Mouse (Mus musculus): ENCODE data around the gene Wsb1. TPM values are rescaled to one million over a fixed set of nuclear protein-coding genes. Genes with fewer than 3 reads are reported as not detected.
"Not testable (repeated sequence)": the region's sequence is repeated elsewhere in the genome, so short reads cannot be mapped to it uniquely, and the experiment has no call there.

Wsb1 gene
- 10 to 100 TPM; 67.1 to 82.1 TPM for total RNA-seq (2021)

- DNase-seq = peak; percentile 96
Observed at GRCm38 (mm10) chr11:79254391-79255098, at the start of gene Wsb1. TSS of gene Wsb1 (minus strand) at chr11:79254671.

- not testable (repeated sequence) for DNase-seq
Observed at GRCm38 (mm10) chr11:79304245-79304644, 49.8 kb upstream of the Wsb1 start.

GRCm38 (mm10) chr11:79303109-79303508, 48.6 kb upstream of the Wsb1 start:
- DNase-seq = no peak

GRCm38 (mm10) chr11:79299719-79300431, 45.4 kb upstream of the Wsb1 start:
- no peak for DNase-seq

GRCm38 (mm10) chr11:79296856-79297491, 42.5 kb upstream of the Wsb1 start, which contains the start of gene Gm9964:
TSS of gene Gm9964 (minus strand) at chr11:79296906.
- DNase-seq = no peak

- peak; percentile 68 for DNase-seq
Observed at GRCm38 (mm10) chr11:79296167-79296566, 41.7 kb upstream of the Wsb1 start.

GRCm38 (mm10) chr11:79293971-79294370, 39.5 kb upstream of the Wsb1 start:
- DNase-seq = no peak

- DNase-seq = no peak
Observed at GRCm38 (mm10) chr11:79293025-79293424, 38.6 kb upstream of the Wsb1 start.

- no peak for DNase-seq
Observed at GRCm38 (mm10) chr11:79292130-79292529, 37.7 kb upstream of the Wsb1 start.

GRCm38 (mm10) chr11:79291651-79292050, 37.2 kb upstream of the Wsb1 start:
- DNase-seq = no peak

GRCm38 (mm10) chr11:79290473-79290872, 36.0 kb upstream of the Wsb1 start:
- peak; percentile 73 for DNase-seq

- no peak for DNase-seq
Observed at GRCm38 (mm10) chr11:79288913-79289640, 34.6 kb upstream of the Wsb1 start.

GRCm38 (mm10) chr11:79288278-79288843, 33.9 kb upstream of the Wsb1 start:
- DNase-seq = no peak

- no peak for DNase-seq
Observed at GRCm38 (mm10) chr11:79287447-79287846, 33.0 kb upstream of the Wsb1 start.

GRCm38 (mm10) chr11:79286305-79286799, 31.9 kb upstream of the Wsb1 start:
- no peak for DNase-seq

- no peak for DNase-seq
Observed at GRCm38 (mm10) chr11:79283350-79284030, 29.0 kb upstream of the Wsb1 start.

- peak; percentile 76 for DNase-seq
Observed at GRCm38 (mm10) chr11:79281396-79281795, 26.9 kb upstream of the Wsb1 start.

GRCm38 (mm10) chr11:79279732-79280405, 25.4 kb upstream of the Wsb1 start:
- DNase-seq = peak; percentile 37

GRCm38 (mm10) chr11:79273757-79274156, 19.3 kb upstream of the Wsb1 start:
- no peak for DNase-seq

GRCm38 (mm10) chr11:79273039-79273438, 18.6 kb upstream of the Wsb1 start:
- DNase-seq = no peak

GRCm38 (mm10) chr11:79267171-79267570, 12.7 kb upstream of the Wsb1 start:
- peak; percentile 60 for DNase-seq
